Mouse (Mus musculus): ENCODE results near the gene Mlst8. TPM values are rescaled to one million over a fixed set of nuclear protein-coding genes. Genes with fewer than 3 reads are reported as not detected.
"Not testable (repeated sequence)": the region's sequence is repeated elsewhere in the genome, so short reads cannot be mapped to it uniquely, and the experiment has no call there.

Gene Mlst8
- polyA plus RNA-seq, 1 experiment = 33.7 TPM

GRCm38 (mm10) chr17:24441148-24441547 is 37.7 kb downstream of the Mlst8 start:
- H3K4me1 ChIP-seq (ENCODE audit: control insufficient read depth, insufficient read depth, insufficient read length, low read length) = no peaks in the 10 kb centered on the region
- H3K4me3 ChIP-seq (ENCODE audit: low read depth, low read length) = no peak overlapping the region
- H3K27ac ChIP-seq (ENCODE audit: insufficient read depth, low read depth, low read length) = no peak overlapping the region
- no peaks in the 10 kb centered on the region for H3K27me3 ChIP-seq (ENCODE audit: control insufficient read depth, insufficient read depth, low read length)
- WGBS = 52% methylated on average over 2 of the region's 2 CpGs
- TF ChIP-seq CTCF (IDR thresholded peaks at IDR 0.05; ENCODE audit: extremely low read depth, insufficient read length, insufficient replicate concordance, low read depth, low read length) (peak; percentile 9; the same call in 1 of the 2 replicates), POLR2A (IDR thresholded peaks at IDR 0.05; ENCODE audit: low read depth, low read length) (no peak)
- peaks cover 69% of the 10 kb centered on the region for H3K36me3 ChIP-seq (ENCODE audit: control insufficient read depth, insufficient read depth, low read length)

- WGBS = 92% methylated on average over 8 of the region's 8 CpGs
- Histone ChIP-seq H3K36me3 (ENCODE audit: control insufficient read depth, insufficient read depth, low read length) (peaks cover 66% of the 10 kb centered on the region), H3K27me3 (ENCODE audit: control insufficient read depth, insufficient read depth, low read length) (no peaks in the 10 kb centered on the region), H3K27ac (ENCODE audit: insufficient read depth, low read depth, low read length) (no peak overlapping the region), H3K4me3 (ENCODE audit: low read depth, low read length) (no peak overlapping the region), H3K4me1 (ENCODE audit: control insufficient read depth, insufficient read depth, insufficient read length, low read length) (no peaks in the 10 kb centered on the region)
- TF ChIP-seq POLR2A (IDR thresholded peaks at IDR 0.05; ENCODE audit: low read depth, low read length) (no peak), CTCF (IDR thresholded peaks at IDR 0.05; ENCODE audit: extremely low read depth, insufficient read length, insufficient replicate concordance, low read depth, low read length) (no peak)
Observed at GRCm38 (mm10) chr17:24440377-24440776, 38.5 kb downstream of the Mlst8 start.

GRCm38 (mm10) chr17:24437016-24437415 is 41.9 kb downstream of the Mlst8 start:
- H3K36me3 ChIP-seq (ENCODE audit: control insufficient read depth, insufficient read depth, low read length) = peaks cover 60% of the 10 kb centered on the region

GRCm38 (mm10) chr17:24429201-24429983 is 49.5 kb downstream of the Mlst8 start:
- no peaks in the 10 kb centered on the region for H3K27me3 ChIP-seq (ENCODE audit: control insufficient read depth, insufficient read depth, low read length)
- WGBS = 66% methylated on average over 14 of the region's 14 CpGs
- no peak overlapping the region for H3K27ac ChIP-seq (ENCODE audit: insufficient read depth, low read depth, low read length)
- no peak overlapping the region for H3K4me3 ChIP-seq (ENCODE audit: low read depth, low read length)
- peaks cover 15% of the 10 kb centered on the region for H3K36me3 ChIP-seq (ENCODE audit: control insufficient read depth, insufficient read depth, low read length)
- TF ChIP-seq CTCF (IDR thresholded peaks at IDR 0.05; ENCODE audit: extremely low read depth, insufficient read length, insufficient replicate concordance, low read depth, low read length) = no peak
- no peak for TF ChIP-seq POLR2A (IDR thresholded peaks at IDR 0.05; ENCODE audit: low read depth, low read length)
- peaks cover 3% of the 10 kb centered on the region for H3K4me1 ChIP-seq (ENCODE audit: control insufficient read depth, insufficient read depth, insufficient read length, low read length)

More at GRCm38 (mm10) chr17:24437016-24437415, 41.9 kb downstream of the Mlst8 start:
- no peak for TF ChIP-seq POLR2A (IDR thresholded peaks at IDR 0.05; ENCODE audit: low read depth, low read length)
- TF ChIP-seq CTCF (IDR thresholded peaks at IDR 0.05; ENCODE audit: extremely low read depth, insufficient read length, insufficient replicate concordance, low read depth, low read length) = peak; percentile 49; the same call in 1 of the 2 replicates
- 78% methylated on average over 5 of the region's 5 CpGs for WGBS
- H3K4me3 ChIP-seq (ENCODE audit: low read depth, low read length) = no peak overlapping the region
- no peaks in the 10 kb centered on the region for H3K4me1 ChIP-seq (ENCODE audit: control insufficient read depth, insufficient read depth, insufficient read length, low read length)
- no peaks in the 10 kb centered on the region for H3K27me3 ChIP-seq (ENCODE audit: control insufficient read depth, insufficient read depth, low read length)
- H3K27ac ChIP-seq (ENCODE audit: insufficient read depth, low read depth, low read length) = no peak overlapping the region

GRCm38 (mm10) chr17:24427170-24427557 is 51.7 kb downstream of the Mlst8 start:
- Histone ChIP-seq H3K27ac (ENCODE audit: insufficient read depth, low read depth, low read length) (peak overlapping the region; percentile 96), H3K27me3 (ENCODE audit: control insufficient read depth, insufficient read depth, low read length) (no peaks in the 10 kb centered on the region), H3K4me3 (ENCODE audit: low read depth, low read length) (peak overlapping the region; percentile 100), H3K36me3 (ENCODE audit: control insufficient read depth, insufficient read depth, low read length) (peaks cover 28% of the 10 kb centered on the region), H3K4me1 (ENCODE audit: control insufficient read depth, insufficient read depth, insufficient read length, low read length) (peaks cover 3% of the 10 kb centered on the region)
- TF ChIP-seq CTCF (IDR thresholded peaks at IDR 0.05; ENCODE audit: extremely low read depth, insufficient read length, insufficient replicate concordance, low read depth, low read length) (no peak), POLR2A (IDR thresholded peaks at IDR 0.05; ENCODE audit: low read depth, low read length) (no peak)
- WGBS = 1% methylated on average over 8 of the region's 8 CpGs

GRCm38 (mm10) chr17:24426471-24427169 is 52.3 kb downstream of the Mlst8 start, which contains the start of gene Eci1:
Eci1 (plus strand) TSS chr17:24426641.
- H3K36me3 ChIP-seq (ENCODE audit: control insufficient read depth, insufficient read depth, low read length) = peaks cover 31% of the 10 kb centered on the region
- peaks cover 3% of the 10 kb centered on the region for H3K4me1 ChIP-seq (ENCODE audit: control insufficient read depth, insufficient read depth, insufficient read length, low read length)
- peak within 1 kb of the TSS; percentile 96 for H3K27ac ChIP-seq (ENCODE audit: insufficient read depth, low read depth, low read length)
- H3K4me3 ChIP-seq (ENCODE audit: low read depth, low read length) = peak within 1 kb of the TSS; percentile 100
- under 1% methylated on average over 48 of the region's 48 CpGs for WGBS
- H3K27me3 ChIP-seq (ENCODE audit: control insufficient read depth, insufficient read depth, low read length) = no peaks in the 10 kb centered on the region
- TF ChIP-seq CTCF (IDR thresholded peaks at IDR 0.05; ENCODE audit: extremely low read depth, insufficient read length, insufficient replicate concordance, low read depth, low read length) = peak; percentile 12; the same call in 1 of the 2 replicates
- TF ChIP-seq POLR2A (IDR thresholded peaks at IDR 0.05; ENCODE audit: low read depth, low read length) = peak; percentile 94

GRCm38 (mm10) chr17:24425905-24426304 is 53.0 kb downstream of the Mlst8 start:
- Histone ChIP-seq H3K4me1 (ENCODE audit: control insufficient read depth, insufficient read depth, insufficient read length, low read length) (peaks cover 3% of the 10 kb centered on the region; the same call in 1 of the 2 replicates), H3K36me3 (ENCODE audit: control insufficient read depth, insufficient read depth, low read length) (peaks cover 38% of the 10 kb centered on the region), H3K27me3 (ENCODE audit: control insufficient read depth, insufficient read depth, low read length) (no peaks in the 10 kb centered on the region), H3K4me3 (ENCODE audit: low read depth, low read length) (no peak overlapping the region), H3K27ac (ENCODE audit: insufficient read depth, low read depth, low read length) (peak overlapping the region; percentile 96)
- TF ChIP-seq CTCF (IDR thresholded peaks at IDR 0.05; ENCODE audit: extremely low read depth, insufficient read length, insufficient replicate concordance, low read depth, low read length) (no peak), POLR2A (IDR thresholded peaks at IDR 0.05; ENCODE audit: low read depth, low read length) (no peak)
- WGBS = 43% methylated on average over 7 of the region's 7 CpGs

- H3K4me3 ChIP-seq (ENCODE audit: low read depth, low read length); H3K27me3 ChIP-seq (ENCODE audit: control insufficient read depth, insufficient read depth, low read length); H3K4me1 ChIP-seq (ENCODE audit: control insufficient read depth, insufficient read depth, insufficient read length, low read length); H3K27ac ChIP-seq (ENCODE audit: insufficient read depth, low read depth, low read length): not testable (repeated sequence)
- WGBS = 53% methylated on average over 6 of the region's 8 CpGs
- H3K36me3 ChIP-seq (ENCODE audit: control insufficient read depth, insufficient read depth, low read length) = peaks cover 41% of the 10 kb centered on the region
Observed at GRCm38 (mm10) chr17:24425326-24425725, 53.6 kb downstream of the Mlst8 start.
